Mouse (Mus musculus): ENCODE data around the gene Ak2. TPM values are rescaled to one million over a fixed set of nuclear protein-coding genes. Genes with fewer than 3 reads are reported as not detected.

Ak2 gene
- polyA plus RNA-seq, 1 experiment from 2014 or later = 119 TPM

- Histone ChIP-seq H3K4me1 (replicated peaks; ENCODE audit: control insufficient read depth, insufficient read depth, low read length) (no peaks in the 10 kb centered on the region), H3K9me3 (ENCODE audit: control insufficient read depth, low read length) (no peaks in the 10 kb centered on the region), H3K36me3 (ENCODE audit: control insufficient read depth, insufficient read depth, low read length) (no peaks in the 10 kb centered on the region), H3K27me3 (ENCODE audit: control insufficient read depth, insufficient read depth, low read length) (peaks cover 2% of the 10 kb centered on the region; the same call in 1 of the 2 replicates), H3K9ac (ENCODE audit: low read depth, low read length) (no peak overlapping the region), H3K27ac (ENCODE audit: low read depth, low read length) (no peak overlapping the region), H3K4me3 (ENCODE audit: low read depth, low read length) (no peak overlapping the region), H3K4me2 (replicated peaks; ENCODE audit: low read depth, low read length) (no peak overlapping the region)
- DNase-seq (ENCODE audit: low spot score) (no peak), ATAC-seq (ENCODE audit: low FRiP score) (no peak)
- 91% methylated on average over 3 of the region's 3 CpGs for WGBS
Measured at GRCm38 (mm10) chr4:129034224-129034623, 42.5 kb downstream of the Ak2 start.

GRCm38 (mm10) chr4:129034706-129035660 lies 43.2 kb downstream of the Ak2 start:
- Histone ChIP-seq H3K4me3 (ENCODE audit: low read depth, low read length) (no peak overlapping the region), H3K4me2 (replicated peaks; ENCODE audit: low read depth, low read length) (no peak overlapping the region), H3K4me1 (replicated peaks; ENCODE audit: control insufficient read depth, insufficient read depth, low read length) (no peaks in the 10 kb centered on the region), H3K9me3 (ENCODE audit: control insufficient read depth, low read length) (no peaks in the 10 kb centered on the region), H3K9ac (ENCODE audit: low read depth, low read length) (no peak overlapping the region), H3K27me3 (ENCODE audit: control insufficient read depth, insufficient read depth, low read length) (peaks cover 2% of the 10 kb centered on the region; the same call in 1 of the 2 replicates), H3K36me3 (ENCODE audit: control insufficient read depth, insufficient read depth, low read length) (no peaks in the 10 kb centered on the region), H3K27ac (ENCODE audit: low read depth, low read length) (no peak overlapping the region)
- WGBS = 47% methylated on average over 13 of the region's 13 CpGs
- no peak for DNase-seq (ENCODE audit: low spot score)
- ATAC-seq (ENCODE audit: low FRiP score) = no peak

- no peak for ATAC-seq (ENCODE audit: low FRiP score)
- Histone ChIP-seq H3K9ac (ENCODE audit: low read depth, low read length) (no peak overlapping the region), H3K9me3 (ENCODE audit: control insufficient read depth, low read length) (no peaks in the 10 kb centered on the region), H3K27ac (ENCODE audit: low read depth, low read length) (no peak overlapping the region), H3K4me2 (replicated peaks; ENCODE audit: low read depth, low read length) (no peak overlapping the region), H3K27me3 (ENCODE audit: control insufficient read depth, insufficient read depth, low read length) (peaks cover 2% of the 10 kb centered on the region; the same call in 1 of the 2 replicates), H3K4me3 (ENCODE audit: low read depth, low read length) (no peak overlapping the region), H3K36me3 (ENCODE audit: control insufficient read depth, insufficient read depth, low read length) (no peaks in the 10 kb centered on the region), H3K4me1 (replicated peaks; ENCODE audit: control insufficient read depth, insufficient read depth, low read length) (no peaks in the 10 kb centered on the region)
- no peak for DNase-seq (ENCODE audit: low spot score)
- WGBS = 73% methylated on average over 7 of the region's 7 CpGs
Measured at GRCm38 (mm10) chr4:129035851-129036445, 44.2 kb downstream of the Ak2 start.

GRCm38 (mm10) chr4:129047721-129048421 lies 56.1 kb downstream of the Ak2 start:
- peaks cover 18% of the 10 kb centered on the region for H3K27me3 ChIP-seq (ENCODE audit: control insufficient read depth, insufficient read depth, low read length)
- no peak for DNase-seq (ENCODE audit: low spot score)
- H3K4me3 ChIP-seq (ENCODE audit: low read depth, low read length) = peak overlapping the region; percentile 38
- peak overlapping the region; percentile 84 for H3K27ac ChIP-seq (ENCODE audit: low read depth, low read length)
- ATAC-seq (ENCODE audit: low FRiP score) = no peak
- H3K36me3 ChIP-seq (ENCODE audit: control insufficient read depth, insufficient read depth, low read length) = no peaks in the 10 kb centered on the region
- peak overlapping the region; percentile 66; the same call in 1 of the 2 replicates for H3K9ac ChIP-seq (ENCODE audit: low read depth, low read length)
- 19% methylated on average over 15 of the region's 15 CpGs for WGBS
- peak overlapping the region; percentile 81 for H3K4me2 ChIP-seq (replicated peaks; ENCODE audit: low read depth, low read length)
- H3K9me3 ChIP-seq (ENCODE audit: control insufficient read depth, low read length) = no peaks in the 10 kb centered on the region
- no peaks in the 10 kb centered on the region for H3K4me1 ChIP-seq (replicated peaks; ENCODE audit: control insufficient read depth, insufficient read depth, low read length)

GRCm38 (mm10) chr4:129048501-129049305 lies 56.9 kb downstream of the Ak2 start:
- Histone ChIP-seq H3K4me3 (ENCODE audit: low read depth, low read length) (peak overlapping the region; percentile 38), H3K9me3 (ENCODE audit: control insufficient read depth, low read length) (no peaks in the 10 kb centered on the region), H3K36me3 (ENCODE audit: control insufficient read depth, insufficient read depth, low read length) (no peaks in the 10 kb centered on the region), H3K27ac (ENCODE audit: low read depth, low read length) (peak overlapping the region; percentile 84), H3K27me3 (ENCODE audit: control insufficient read depth, insufficient read depth, low read length) (peaks cover 18% of the 10 kb centered on the region), H3K4me2 (replicated peaks; ENCODE audit: low read depth, low read length) (peak overlapping the region; percentile 81), H3K4me1 (replicated peaks; ENCODE audit: control insufficient read depth, insufficient read depth, low read length) (no peaks in the 10 kb centered on the region), H3K9ac (ENCODE audit: low read depth, low read length) (peak overlapping the region; percentile 66)
- peak; percentile 85 for DNase-seq (ENCODE audit: low spot score)
- ATAC-seq (ENCODE audit: low FRiP score) = peak; percentile 93
- WGBS = under 1% methylated on average over 48 of the region's 52 CpGs

- Histone ChIP-seq H3K9ac (ENCODE audit: low read depth, low read length) (peak overlapping the region; percentile 66), H3K27me3 (ENCODE audit: control insufficient read depth, insufficient read depth, low read length) (peaks cover 18% of the 10 kb centered on the region), H3K4me2 (replicated peaks; ENCODE audit: low read depth, low read length) (peak overlapping the region; percentile 81), H3K9me3 (ENCODE audit: control insufficient read depth, low read length) (no peaks in the 10 kb centered on the region), H3K4me3 (ENCODE audit: low read depth, low read length) (peak overlapping the region; percentile 38), H3K36me3 (ENCODE audit: control insufficient read depth, insufficient read depth, low read length) (no peaks in the 10 kb centered on the region), H3K27ac (ENCODE audit: low read depth, low read length) (peak overlapping the region; percentile 84), H3K4me1 (replicated peaks; ENCODE audit: control insufficient read depth, insufficient read depth, low read length) (no peaks in the 10 kb centered on the region)
- DNase-seq (ENCODE audit: low spot score) = peak; percentile 63
- 0 out of 2 replicates have a peak, but pooled peaks have one; percentile 31 for ATAC-seq (ENCODE audit: low FRiP score)
- WGBS = 5% methylated on average over 23 of the region's 23 CpGs
Measured at GRCm38 (mm10) chr4:129049306-129050011, 57.7 kb downstream of the Ak2 start.

GRCm38 (mm10) chr4:129050365-129050764 lies 58.6 kb downstream of the Ak2 start:
- no peak for DNase-seq (ENCODE audit: low spot score)
- Histone ChIP-seq H3K4me1 (replicated peaks; ENCODE audit: control insufficient read depth, insufficient read depth, low read length) (no peaks in the 10 kb centered on the region), H3K27me3 (ENCODE audit: control insufficient read depth, insufficient read depth, low read length) (peaks cover 18% of the 10 kb centered on the region), H3K36me3 (ENCODE audit: control insufficient read depth, insufficient read depth, low read length) (no peaks in the 10 kb centered on the region), H3K9me3 (ENCODE audit: control insufficient read depth, low read length) (no peaks in the 10 kb centered on the region), H3K4me3 (ENCODE audit: low read depth, low read length) (no peak overlapping the region), H3K9ac (ENCODE audit: low read depth, low read length) (no peak overlapping the region), H3K27ac (ENCODE audit: low read depth, low read length) (no peak overlapping the region), H3K4me2 (replicated peaks; ENCODE audit: low read depth, low read length) (no peak overlapping the region)
- no peak for ATAC-seq (ENCODE audit: low FRiP score)
- WGBS = 75% methylated on average over 4 of the region's 4 CpGs
